Mouse (Mus musculus) neutrophil, adult 5-6 weeks (primary cell): Measurements from ENCODE around the gene Grin1. TPM values are rescaled to one million over a fixed set of nuclear protein-coding genes. Genes with fewer than 3 reads are reported as not detected.

Source experiments
- total RNA-seq: library from RNA; stranded (forward); fragments of 200-1000 nt; gene quantifications from 2 replicates; pipeline ENCODE4 v1.2.3, GENCODE M21; 2017

Gene Grin1
- total RNA-seq, 1 experiment from 2014 or later = not detected

Other genes with a start within 250 kb of the Grin1 start
- gene Entpd8, start 238.9 kb downstream of the Grin1 start, total RNA-seq = not detected in 2 replicates
- not detected in 2 replicates for gene Noxa1, start 224.0 kb downstream of the Grin1 start, total RNA-seq
- gene Nrarp, start 138.4 kb downstream of the Grin1 start, total RNA-seq = 1.7 and 3.6 TPM in 2 replicates
- 50.0 and 56.1 TPM in 2 replicates for gene Tor4a, start 122.3 kb downstream of the Grin1 start, total RNA-seq
- gene Nelfb, start 107.7 kb downstream of the Grin1 start, total RNA-seq = 95.0 and 104 TPM in 2 replicates
- gene Stpg3, start 104.5 kb downstream of the Grin1 start, total RNA-seq = not detected in 2 replicates
- gene Fam166a, start 100.4 kb downstream of the Grin1 start, total RNA-seq = not detected in 2 replicates
- gene Tubb4b, start 94.5 kb downstream of the Grin1 start, total RNA-seq = 222 and 223 TPM in 2 replicates
- gene Slc34a3, start 84.8 kb downstream of the Grin1 start, total RNA-seq = not detected in 2 replicates
- gene Rnf224, start 82.4 kb downstream of the Grin1 start, total RNA-seq = not detected in 2 replicates
- 0.58 TPM in 1 of 2 replicates, not detected in the other for gene Rnf208, start 76.9 kb downstream of the Grin1 start, total RNA-seq
- 1.0 TPM in 1 of 2 replicates, not detected in the other for gene Cysrt1, start 76.7 kb downstream of the Grin1 start, total RNA-seq
- 6.1 and 8.7 TPM in 2 replicates for gene AL732309.1, start 72.3 kb downstream of the Grin1 start, total RNA-seq
- gene Tmem203, start 63.7 kb downstream of the Grin1 start, total RNA-seq = 6.9 and 16.7 TPM in 2 replicates
- 4.9 and 6.9 TPM in 2 replicates for gene Tprn, start 56.6 kb downstream of the Grin1 start, total RNA-seq
- gene Ssna1, start 46.7 kb downstream of the Grin1 start, total RNA-seq = 31.0 and 33.0 TPM in 2 replicates
- gene Anapc2, start 46.7 kb downstream of the Grin1 start, total RNA-seq = 49.5 and 82.2 TPM in 2 replicates
- gene Tmem210, start 31.0 kb downstream of the Grin1 start, total RNA-seq = not detected in 2 replicates
- gene Lrrc26, start 29.3 kb downstream of the Grin1 start, total RNA-seq = not detected in 2 replicates
- 49.2 and 79.5 TPM in 2 replicates for gene Man1b1, start 13.2 kb upstream of the Grin1 start, total RNA-seq
- 24.7 and 25.5 TPM in 2 replicates for gene Dpp7, start 37.2 kb upstream of the Grin1 start, total RNA-seq
- 8.7 and 11.7 TPM in 2 replicates for gene Uap1l1, start 46.5 kb upstream of the Grin1 start, total RNA-seq
- not detected in 2 replicates for gene Sapcd2, start 53.1 kb upstream of the Grin1 start, total RNA-seq
- gene Entpd2, start 76.7 kb upstream of the Grin1 start, total RNA-seq = not detected in 2 replicates
- gene Npdc1, start 80.2 kb upstream of the Grin1 start, total RNA-seq = not detected in 2 replicates
- gene Fut7, start 104.1 kb upstream of the Grin1 start, total RNA-seq = 4.0 and 4.5 TPM in 2 replicates
- gene Abca2, start 109.5 kb upstream of the Grin1 start, total RNA-seq = 15.7 and 21.4 TPM in 2 replicates
- not detected in 2 replicates for gene Clic3, start 137.7 kb upstream of the Grin1 start, total RNA-seq
- gene Paxx, start 141.9 kb upstream of the Grin1 start, total RNA-seq = 38.3 and 54.9 TPM in 2 replicates
- not detected in 2 replicates for gene Ptgds, start 150.9 kb upstream of the Grin1 start, total RNA-seq
- gene Lcn12, start 174.7 kb upstream of the Grin1 start, total RNA-seq = not detected in 2 replicates
- gene Fbxw5, start 181.6 kb upstream of the Grin1 start, total RNA-seq = 37.1 and 43.1 TPM in 2 replicates
- gene C8g, start 182.5 kb upstream of the Grin1 start, total RNA-seq = 0.98 TPM in 1 of 2 replicates, not detected in the other
- 28.1 and 30.4 TPM in 2 replicates for gene Traf2, start 227.8 kb upstream of the Grin1 start, total RNA-seq
- 66.3 and 85.4 TPM in 2 replicates for gene Edf1, start 238.7 kb upstream of the Grin1 start, total RNA-seq